Mouse (Mus musculus): ENCODE measurements at regions not wholly inside any gene's neighbourhood (a gene's known extent, or its start where the extent isn't known, plus 50 kb on each side); places are given as distances from the start of the nearest gene placed in this dataset.

- DNase-seq (ENCODE audit: low read depth, low spot score): no peak
Observed at GRCm38 (mm10) chr17:9484098-9484497, 62.2 kb downstream of the Gm17728 start.

- DNase-seq (ENCODE audit: low read depth, low spot score): no peak
Observed at GRCm38 (mm10) chr17:9484566-9484965, 62.7 kb downstream of the Gm17728 start.

- DNase-seq (ENCODE audit: low read depth, low spot score): no peak
Observed at GRCm38 (mm10) chr17:9529340-9529739, 107.5 kb downstream of the Gm17728 start.

GRCm38 (mm10) chr17:9536090-9536489, 114.2 kb downstream of the Gm17728 start:
- DNase-seq (ENCODE audit: low read depth, low spot score): no peak

GRCm38 (mm10) chr17:9538371-9538770, 116.5 kb downstream of the Gm17728 start:
- no peak for DNase-seq (ENCODE audit: low read depth, low spot score)

GRCm38 (mm10) chr17:9540156-9540555, 118.3 kb downstream of the Gm17728 start:
- DNase-seq (ENCODE audit: low read depth, low spot score): no peak

GRCm38 (mm10) chr17:9543224-9543797, 121.5 kb downstream of the Gm17728 start:
- no peak for DNase-seq (ENCODE audit: low read depth, low spot score)

GRCm38 (mm10) chr17:9557544-9557943, 112.0 kb downstream of the Pabpc6 start:
- no peak for DNase-seq (ENCODE audit: low read depth, low spot score)

- no peak for DNase-seq (ENCODE audit: low read depth, low spot score)
Observed at GRCm38 (mm10) chr17:9566846-9567245, 102.7 kb downstream of the Pabpc6 start.

GRCm38 (mm10) chr17:9579401-9580371, 89.8 kb downstream of the Pabpc6 start:
- DNase-seq (ENCODE audit: low read depth, low spot score): no peak

- no peak for DNase-seq (ENCODE audit: low read depth, low spot score)
Observed at GRCm38 (mm10) chr17:9598131-9598530, 71.4 kb downstream of the Pabpc6 start.

- peak; percentile 1 for DNase-seq (ENCODE audit: low read depth, low spot score)
Observed at GRCm38 (mm10) chr17:9600459-9600858, 69.1 kb downstream of the Pabpc6 start.
